Mouse (Mus musculus): ENCODE data around the gene Gspt1.

DNA sequence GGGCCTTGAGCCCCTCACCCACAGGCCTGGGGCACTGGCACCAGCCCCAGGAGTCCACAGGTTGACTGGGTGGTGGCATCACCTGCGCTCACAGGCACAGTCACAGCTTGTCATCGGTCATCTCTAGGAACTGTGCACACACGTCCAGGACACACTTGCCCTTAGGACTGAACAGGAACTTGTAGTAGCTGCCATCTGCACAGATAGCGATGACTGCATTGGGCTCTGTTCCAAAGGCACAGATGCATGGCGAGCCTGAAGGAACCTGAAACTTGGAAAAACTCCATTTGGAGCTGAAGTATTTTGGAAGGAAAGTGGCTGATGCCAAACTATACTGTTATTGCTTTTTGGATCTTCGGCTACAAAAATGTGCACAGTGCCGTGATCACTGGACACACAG, 64.0 kb downstream of the Gspt1 start:
- no peak for TF ChIP-seq ZC3H11A (IDR thresholded peaks at IDR 0.05; ENCODE audit: borderline replicate concordance, low read depth, low read length)
- no peak for TF ChIP-seq CHD2 (IDR thresholded peaks at IDR 0.05; ENCODE audit: low read depth, low read length)
